Mouse (Mus musculus) embryonic facial prominence, embryonic 11.5 days (tissue): ENCODE data around the gene Ddx31. TPM values are rescaled to one million over a fixed set of nuclear protein-coding genes. Genes with fewer than 3 reads are reported as not detected.
A peak's percentile ranks its signal among the peaks of the same experiment; 100 is the strongest.

Experiments
- ATAC-seq: fragments of 200-750 bp; cut with Nextera tagmentation; replicated peaks from 2 replicates; pipeline ENCODE4 v1.8.0; 2017; ENCODE audit warnings: low read depth; ENCODE audit not compliant: insufficient number of reproducible peaks, low FRiP score, low TSS enrichment
- DNase-seq: peaks from one replicate; pipeline ENCODE4 v3.0.0-alpha.2; 2015; ENCODE audit warnings: low spot score
- H3K27ac ChIP-seq: fragments of 300-500 bp; sonication (generic); replicated peaks from 2 replicates; pipeline ENCODE4 v1.5.1; 2014; ENCODE audit warnings: mild to moderate bottlenecking, low read depth, low read length, control low read depth
- H3K27me3 ChIP-seq: fragments of 300-500 bp; sonication (generic); 2 replicates; pipeline ENCODE4 v1.6.1; 2014; ENCODE audit warnings: mild to moderate bottlenecking, low read length, moderate library complexity, mixed read lengths; ENCODE audit not compliant: control insufficient read depth, insufficient read depth
- H3K36me3 ChIP-seq: fragments of 300-500 bp; sonication (generic); replicated peaks from 2 replicates; pipeline ENCODE4 v1.6.1; 2014; ENCODE audit warnings: low read depth, mild to moderate bottlenecking, low read length, moderate library complexity, mixed read lengths; ENCODE audit not compliant: control insufficient read depth, insufficient read depth
- H3K4me1 ChIP-seq: fragments of 300-500 bp; sonication (generic); 2 replicates; pipeline ENCODE4 v1.6.1; 2014; ENCODE audit warnings: low read length, mixed read lengths; ENCODE audit not compliant: control insufficient read depth, insufficient read depth
- H3K4me2 ChIP-seq: fragments of 300-500 bp; sonication (generic); 2 replicates; pipeline ENCODE4 v1.6.1; 2014; ENCODE audit warnings: low read depth, mild to moderate bottlenecking, control low read depth, low read length, moderate library complexity
- H3K4me3 ChIP-seq: fragments of 300-500 bp; sonication (generic); 2 replicates; pipeline ENCODE4 v1.5.1; 2014; ENCODE audit warnings: low read depth, low read length, control low read depth
- H3K9ac ChIP-seq: fragments of 300-500 bp; sonication (generic); replicated peaks from 2 replicates; pipeline ENCODE4 v1.6.1; 2014; ENCODE audit warnings: mild to moderate bottlenecking, control low read depth, low read length
- H3K9me3 ChIP-seq: fragments of 300-500 bp; sonication (generic); replicated peaks from 2 replicates; pipeline ENCODE4 v1.6.1; 2016; ENCODE audit warnings: mild to moderate bottlenecking, low read length, inconsistent platforms, mixed read lengths; ENCODE audit not compliant: control insufficient read depth
- WGBS: fragments of 180-500 bp; shearing (Covaris S2); extraction: QIAGEN DNeasy Blood & Tissue Kit; methylation state at CpG from one replicate; pipeline ENCODE4 v1.1.7; 2014; 5-methylcytosine and 5-hydroxymethylcytosine counted together
- polyA plus RNA-seq: library from polyadenylated mRNA; unstranded; fragments of >200 nt; fragmentation: Nextera tagmentation; extraction: Ambion mirVana; gene quantifications from 2 replicates; pipeline ENCODE4 v1.2.1, GENCODE M21; 2014

The Ddx31 gene
- polyA plus RNA-seq, 1 experiment from 2014 or later, result 20.0 TPM

GRCm38 (mm10) chr2:28915104-28915738 is 75.0 kb downstream of the Ddx31 start:
- H3K9me3 ChIP-seq, result no peaks in the 10 kb centered on the region
- no peaks in the 10 kb centered on the region for H3K36me3 ChIP-seq
- peaks cover 90% of the 10 kb centered on the region for H3K27me3 ChIP-seq
- ATAC-seq (no peak), DNase-seq (no peak)
- no peak overlapping the region for H3K4me3 ChIP-seq
- no peak overlapping the region for H3K9ac ChIP-seq
- H3K4me1 ChIP-seq, result no peaks in the 10 kb centered on the region
- H3K27ac ChIP-seq, result no peak overlapping the region
- WGBS, result 3% methylated on average over 21 of the region's 22 CpGs
- no peak overlapping the region; the same call in 1 of the 2 replicates for H3K4me2 ChIP-seq

- no peaks in the 10 kb centered on the region for H3K9me3 ChIP-seq
- no peaks in the 10 kb centered on the region for H3K36me3 ChIP-seq
- ATAC-seq (peak; percentile 75), DNase-seq (peak; percentile 86)
- no peak overlapping the region for H3K27ac ChIP-seq
- H3K9ac ChIP-seq, result no peak overlapping the region
- peaks cover 83% of the 10 kb centered on the region for H3K27me3 ChIP-seq
- under 1% methylated on average over 50 of the region's 50 CpGs for WGBS
- H3K4me1 ChIP-seq, result no peaks in the 10 kb centered on the region
- H3K4me2 ChIP-seq, result no peak overlapping the region; the same call in 1 of the 2 replicates
- no peak overlapping the region for H3K4me3 ChIP-seq
Measured at GRCm38 (mm10) chr2:28915768-28916512, 75.7 kb downstream of the Ddx31 start.

- no peak within 1 kb of the TSS for H3K4me3 ChIP-seq
- H3K27me3 ChIP-seq, result peaks cover 81% of the 10 kb centered on the region
- no peak within 1 kb of the TSS for H3K27ac ChIP-seq
- ATAC-seq (no peak), DNase-seq (no peak)
- no peak within 1 kb of the TSS; the same call in 1 of the 2 replicates for H3K4me2 ChIP-seq
- H3K4me1 ChIP-seq, result no peaks in the 10 kb centered on the region
- H3K9ac ChIP-seq, result no peak within 1 kb of the TSS
- H3K9me3 ChIP-seq, result no peaks in the 10 kb centered on the region
- H3K36me3 ChIP-seq, result no peaks in the 10 kb centered on the region
- WGBS, result 1% methylated on average over 18 of the region's 18 CpGs
Measured at GRCm38 (mm10) chr2:28916513-28916865, 76.3 kb downstream of the Ddx31 start, which contains the start of gene Barhl1. Gene Barhl1 (minus strand): TSS chr2:28916668.

- no peak overlapping the region for H3K4me2 ChIP-seq
- H3K27me3 ChIP-seq, result peaks cover 78% of the 10 kb centered on the region
- DNase-seq (no peak), ATAC-seq (no peak)
- no peak overlapping the region for H3K4me3 ChIP-seq
- 3% methylated on average over 11 of the region's 11 CpGs for WGBS
- H3K27ac ChIP-seq, result no peak overlapping the region
- H3K36me3 ChIP-seq, result no peaks in the 10 kb centered on the region
- H3K9ac ChIP-seq, result no peak overlapping the region
- no peaks in the 10 kb centered on the region for H3K4me1 ChIP-seq
- no peaks in the 10 kb centered on the region for H3K9me3 ChIP-seq
Measured at GRCm38 (mm10) chr2:28917156-28917517, 76.9 kb downstream of the Ddx31 start.

GRCm38 (mm10) chr2:28917518-28918361 is 77.5 kb downstream of the Ddx31 start:
- Histone ChIP-seq H3K27ac (no peak overlapping the region), H3K4me1 (no peaks in the 10 kb centered on the region), H3K9ac (no peak overlapping the region), H3K36me3 (no peaks in the 10 kb centered on the region), H3K9me3 (no peaks in the 10 kb centered on the region), H3K4me3 (no peak overlapping the region), H3K27me3 (peaks cover 72% of the 10 kb centered on the region), H3K4me2 (no peak overlapping the region)
- no peak for DNase-seq
- ATAC-seq, result no peak
- WGBS, result under 1% methylated on average over 63 of the region's 73 CpGs

- 3% methylated on average over 4 of the region's 4 CpGs for WGBS
- ATAC-seq (no peak), DNase-seq (no peak)
- Histone ChIP-seq H3K36me3 (no peaks in the 10 kb centered on the region), H3K9ac (no peak overlapping the region), H3K27ac (no peak overlapping the region), H3K27me3 (peaks cover 64% of the 10 kb centered on the region), H3K9me3 (no peaks in the 10 kb centered on the region), H3K4me2 (no peak overlapping the region), H3K4me1 (no peaks in the 10 kb centered on the region), H3K4me3 (no peak overlapping the region)
Measured at GRCm38 (mm10) chr2:28919001-28919400, 78.8 kb downstream of the Ddx31 start.

- 0% methylated on average over 4 of the region's 4 CpGs for WGBS
Measured at GRCm38 (mm10) chr2:28923912-28924311, 83.7 kb downstream of the Ddx31 start.

More at GRCm38 (mm10) chr2:28923912-28924311, 83.7 kb downstream of the Ddx31 start:
- H3K27me3 ChIP-seq, result peaks cover 20% of the 10 kb centered on the region
- DNase-seq (peak; percentile 76), ATAC-seq (no peak)
- no peaks in the 10 kb centered on the region for H3K36me3 ChIP-seq
- no peaks in the 10 kb centered on the region for H3K4me1 ChIP-seq
- H3K4me2 ChIP-seq, result no peak overlapping the region
- H3K9me3 ChIP-seq, result no peaks in the 10 kb centered on the region
- H3K27ac ChIP-seq, result no peak overlapping the region
- no peak overlapping the region for H3K9ac ChIP-seq
- H3K4me3 ChIP-seq, result no peak overlapping the region
